Mouse (Mus musculus) heart, adult 10 weeks (tissue): ENCODE measurements around the gene Cd300lg. TPM values are rescaled to one million over a fixed set of nuclear protein-coding genes. Genes with fewer than 3 reads are reported as not detected.

Source experiments
- polyA plus RNA-seq: library from polyadenylated mRNA; stranded (reverse); fragments of 350-450 nt; fragmentation: Illumina TruSeq; extraction: RNeasy Lipid Tissue Mini Kit (QIAGEN cat#74804); gene quantifications from one replicate; pipeline ENCODE4 v1.2.3, GENCODE M21; 2014; ENCODE audit warnings: low read depth, low replicate concordance

Gene Cd300lg
- polyA plus RNA-seq: 86.6 TPM

GRCm38 (mm10) chr11:102041350-102041949, at the start of gene Cd300lg:
Gene Cd300lg (plus strand): TSS chr11:102041509.

DNA sequence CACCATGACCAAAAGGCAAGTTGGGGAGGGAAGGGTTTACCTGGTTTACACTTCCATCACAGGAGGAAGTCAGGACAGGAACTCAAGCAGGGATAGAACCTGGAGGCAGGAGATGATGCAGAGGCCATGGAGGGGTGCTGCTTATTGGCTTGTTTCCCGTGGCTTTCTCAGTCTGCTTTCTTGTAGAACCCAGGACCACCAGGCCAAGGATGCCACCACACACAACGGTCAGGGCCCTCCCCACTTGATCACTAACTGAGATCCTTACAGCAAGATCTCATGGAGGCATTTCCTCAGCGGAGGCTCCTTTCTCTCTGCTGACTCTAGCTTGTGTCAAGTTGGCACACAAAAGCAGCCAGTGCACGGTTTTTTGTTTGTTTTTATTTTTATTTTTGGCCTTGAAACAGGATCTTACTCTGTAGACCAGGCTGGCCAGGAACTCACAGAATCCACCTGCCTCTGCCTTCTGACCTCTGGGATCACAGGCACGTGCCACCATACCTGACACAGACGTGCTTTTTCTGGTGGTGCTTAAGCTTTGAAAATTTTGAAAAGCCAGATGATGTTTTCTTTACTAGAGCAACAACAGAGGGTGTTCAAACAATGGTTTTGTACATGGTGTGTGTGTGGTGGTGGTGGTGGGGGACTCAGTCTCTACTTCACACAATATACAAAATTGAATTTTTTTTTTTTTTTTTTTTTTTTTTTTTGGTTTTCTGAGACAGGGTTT, 13.1 kb upstream of the Cd300lg start, which contains the start of gene Mpp3:
Gene Mpp3, minus strand, starts transcription at position 375 of the 730 bp plus-strand sequence.

GRCm38 (mm10) chr11:102087931-102088898, 46.9 kb downstream of the Cd300lg start, which contains the start of gene Mpp2:
Gene Mpp2 (minus strand): TSS chr11:102088515.

DNA sequence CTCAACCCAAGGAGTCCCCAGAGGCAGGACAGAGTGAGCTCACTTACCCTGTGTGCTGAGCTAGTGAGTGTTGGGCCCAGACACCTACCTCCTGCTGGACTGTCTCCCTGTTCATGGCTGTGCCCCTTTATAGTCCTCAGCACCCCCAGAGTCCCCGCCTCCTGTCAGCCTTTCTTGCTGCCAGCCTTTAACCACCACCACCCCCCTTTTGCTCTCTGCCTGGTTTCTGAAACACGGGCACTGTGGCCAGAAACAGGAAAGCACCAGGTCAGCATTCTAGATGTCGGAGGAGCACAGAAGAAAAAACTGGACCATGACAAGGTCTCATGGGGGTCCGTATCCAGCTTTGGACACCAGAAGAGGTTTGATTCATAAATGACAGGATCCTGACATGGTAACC, 59.9 kb downstream of the Cd300lg start, which contains the start of gene Ppy:
Gene Ppy, minus strand, starts transcription at position 101 of the 400 bp plus-strand sequence.

Other genes with a start within 250 kb of the Cd300lg start
- gene Meox1, start 147.1 kb upstream of the Cd300lg start, polyA plus RNA-seq: 14.2 TPM
- 7.0 TPM for gene Sost, start 74.5 kb upstream of the Cd300lg start, polyA plus RNA-seq
- gene Cfap97d1, start 57.2 kb upstream of the Cd300lg start, polyA plus RNA-seq: not detected
- gene Dusp3, start 54.5 kb upstream of the Cd300lg start, polyA plus RNA-seq: 71.2 TPM
- gene Mpp3, start 13.0 kb upstream of the Cd300lg start, polyA plus RNA-seq: 3.4 TPM
- gene Mpp2, start 47.0 kb downstream of the Cd300lg start, polyA plus RNA-seq: 3.6 TPM
- gene Ppy, start 59.8 kb downstream of the Cd300lg start, polyA plus RNA-seq: not detected
- gene Pyy, start 66.3 kb downstream of the Cd300lg start, polyA plus RNA-seq: not detected
- not detected for gene Nags, start 104.0 kb downstream of the Cd300lg start, polyA plus RNA-seq
- 13.3 TPM for gene Tmem101, start 114.9 kb downstream of the Cd300lg start, polyA plus RNA-seq
- gene Lsm12, start 143.8 kb downstream of the Cd300lg start, polyA plus RNA-seq: 22.0 TPM
- gene G6pc3, start 148.1 kb downstream of the Cd300lg start, polyA plus RNA-seq: 42.9 TPM
- 100 TPM for gene Hdac5, start 188.7 kb downstream of the Cd300lg start, polyA plus RNA-seq
- 0.45 TPM for gene BC030867, start 207.4 kb downstream of the Cd300lg start, polyA plus RNA-seq
- gene Asb16, start 227.2 kb downstream of the Cd300lg start, polyA plus RNA-seq: 0.86 TPM
- gene Tmub2, start 243.4 kb downstream of the Cd300lg start, polyA plus RNA-seq: 33.1 TPM